Mouse (Mus musculus): ENCODE results near the gene Kcnma1.

Gene Kcnma1

GRCm38 (mm10) chr14:23679378-23679777 is 334.9 kb downstream of the Kcnma1 start:
- DNase-seq, result no peak

GRCm38 (mm10) chr14:23666420-23666819 is 347.9 kb downstream of the Kcnma1 start:
- DNase-seq, result no peak

- DNase-seq, result no peak
Observed at GRCm38 (mm10) chr14:23651682-23652081, 362.6 kb downstream of the Kcnma1 start.

GRCm38 (mm10) chr14:23650126-23650525 is 364.2 kb downstream of the Kcnma1 start:
- DNase-seq, result no peak

- DNase-seq, result no peak
Observed at GRCm38 (mm10) chr14:23645361-23646063, 368.8 kb downstream of the Kcnma1 start.

GRCm38 (mm10) chr14:23643162-23643561 is 371.1 kb downstream of the Kcnma1 start:
- DNase-seq, result no peak

GRCm38 (mm10) chr14:23640665-23641064 is 373.6 kb downstream of the Kcnma1 start:
- DNase-seq, result no peak

- DNase-seq, result no peak
Observed at GRCm38 (mm10) chr14:23638078-23638695, 376.1 kb downstream of the Kcnma1 start.

GRCm38 (mm10) chr14:23635903-23636302 is 378.4 kb downstream of the Kcnma1 start:
- no peak for DNase-seq

- no peak for DNase-seq
Observed at GRCm38 (mm10) chr14:23633011-23633595, 381.2 kb downstream of the Kcnma1 start.

GRCm38 (mm10) chr14:23626925-23627324 is 387.4 kb downstream of the Kcnma1 start:
- DNase-seq, result no peak

- no peak for DNase-seq
Observed at GRCm38 (mm10) chr14:23626114-23626513, 388.2 kb downstream of the Kcnma1 start.

GRCm38 (mm10) chr14:23625436-23625835 is 388.9 kb downstream of the Kcnma1 start:
- DNase-seq, result no peak

- no peak for DNase-seq
Observed at GRCm38 (mm10) chr14:23624455-23624854, 389.8 kb downstream of the Kcnma1 start.

- DNase-seq, result no peak
Observed at GRCm38 (mm10) chr14:23620685-23621084, 393.6 kb downstream of the Kcnma1 start.

- DNase-seq, result peak in 1 of 2 experiments; percentile 7
Observed at GRCm38 (mm10) chr14:23618973-23619372, 395.3 kb downstream of the Kcnma1 start.

- no peak for DNase-seq
Observed at GRCm38 (mm10) chr14:23618081-23618480, 396.2 kb downstream of the Kcnma1 start.

GRCm38 (mm10) chr14:23610054-23610453 is 404.2 kb downstream of the Kcnma1 start:
- DNase-seq, result no peak

- DNase-seq, result no peak
Observed at GRCm38 (mm10) chr14:23605740-23606139, 408.6 kb downstream of the Kcnma1 start.

- no peak for DNase-seq
Observed at GRCm38 (mm10) chr14:23602937-23603336, 411.4 kb downstream of the Kcnma1 start.

GRCm38 (mm10) chr14:23602054-23602453 is 412.2 kb downstream of the Kcnma1 start:
- no peak for DNase-seq

GRCm38 (mm10) chr14:23594629-23595028 is 419.7 kb downstream of the Kcnma1 start:
- DNase-seq, result no peak

GRCm38 (mm10) chr14:23592826-23593447 is 421.4 kb downstream of the Kcnma1 start:
- no peak for DNase-seq

Data from cerebellum, adult 18-20 months (tissue).